Mouse (Mus musculus) kidney, adult 8-10 months (tissue): ENCODE results near the gene Pomt1.
A peak's percentile ranks its signal among the peaks of the same experiment; 100 is the strongest.
"Not testable (repeated sequence)": the region's sequence is repeated elsewhere in the genome, so short reads cannot be mapped to it uniquely, and the experiment has no call there.

Experiments used
- DNase-seq, 2 experiments: peaks; one replicate each; pipeline ENCODE4 v3.0.0; 2022

The Pomt1 gene

GRCm38 (mm10) chr2:32287334-32287840, 51.0 kb downstream of the Pomt1 start, which contains the start of gene Golga2:
TSS of gene Golga2 (plus strand) at chr2:32287384.
- DNase-seq: no peak

GRCm38 (mm10) chr2:32287923-32288367, 51.6 kb downstream of the Pomt1 start, which contains the start of gene Swi5:
TSS of gene Swi5 (minus strand) at chr2:32288075.
- peak; percentile 97 to 98 for DNase-seq

DNA sequence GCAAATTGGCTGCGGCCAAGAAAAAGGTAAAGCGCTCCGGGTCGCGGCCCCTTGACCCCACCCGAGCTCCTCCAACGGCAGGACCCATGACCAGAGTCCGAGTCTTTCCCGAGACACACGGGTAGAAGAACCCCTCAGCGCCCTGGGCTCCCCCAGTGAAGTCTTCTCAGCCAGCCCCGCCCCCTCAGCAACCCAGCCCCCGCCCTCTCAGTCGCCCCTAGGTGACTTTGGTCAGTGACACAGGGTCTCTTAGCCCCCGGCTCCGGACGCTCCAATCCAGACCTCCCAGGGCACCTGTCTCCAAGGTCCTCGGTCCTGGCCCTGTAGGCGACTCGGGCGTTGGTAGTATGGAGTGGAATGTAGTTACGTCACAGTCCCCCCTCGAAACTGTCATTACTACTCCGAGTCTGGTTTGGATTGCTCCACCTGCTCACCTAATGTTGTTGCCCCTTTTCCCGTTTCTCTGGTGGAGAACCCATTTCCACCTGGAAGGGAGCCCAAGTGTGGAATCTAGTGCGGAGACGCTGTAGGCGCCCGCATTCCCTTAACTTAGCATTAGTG, 52.1 kb downstream of the Pomt1 start:
- peak in 1 of 2 experiments; percentile 45 for DNase-seq

GRCm38 (mm10) chr2:32289578-32289977, 53.2 kb downstream of the Pomt1 start:
- no peak for DNase-seq

DNA sequence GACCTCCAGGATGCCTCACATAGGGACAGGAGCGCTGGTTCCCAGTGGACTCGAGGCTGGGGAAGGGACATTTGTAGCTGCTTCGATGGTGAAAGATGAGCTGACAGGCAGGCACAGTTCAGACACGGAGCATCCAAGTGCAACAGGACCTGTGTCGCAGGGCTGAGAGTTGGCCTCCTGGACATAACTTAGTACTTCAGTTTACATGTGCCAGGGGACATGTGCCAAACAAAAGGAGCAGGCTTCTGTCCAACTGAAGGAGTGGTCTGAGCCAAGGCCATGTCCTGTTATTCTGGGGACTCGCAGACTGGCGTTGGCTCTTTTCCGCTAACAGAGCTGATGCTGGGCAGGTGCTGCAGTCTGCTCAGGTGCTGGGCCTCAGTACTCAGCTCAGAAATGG, 58.0 kb downstream of the Pomt1 start:
- DNase-seq: no peak

- DNase-seq: no peak
These were observed 58.9 kb downstream of the Pomt1 start for GRCm38 (mm10) chr2:32295285-32295684.

- not testable (repeated sequence) for DNase-seq
These were observed 59.5 kb downstream of the Pomt1 start for GRCm38 (mm10) chr2:32295842-32296241.

DNA sequence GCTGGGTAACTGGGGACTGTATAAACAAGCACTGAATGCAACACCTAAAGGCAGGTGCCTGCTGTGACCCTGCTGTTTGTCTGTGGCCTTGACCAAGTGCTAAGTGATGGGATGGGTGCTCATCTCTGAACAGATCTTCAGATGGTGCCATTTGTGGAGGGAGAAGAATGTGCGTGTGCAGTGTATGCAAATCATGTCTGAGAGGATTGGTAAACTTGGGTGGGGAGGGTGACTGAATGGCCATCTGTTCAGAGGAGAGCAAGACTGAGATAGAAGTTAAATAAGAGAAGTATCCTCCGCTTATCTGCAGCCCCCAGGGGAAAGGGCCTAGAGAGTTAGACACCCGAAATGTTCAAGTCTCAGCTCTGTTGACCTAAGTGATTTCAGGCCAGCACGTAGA, 63.1 kb downstream of the Pomt1 start:
- no peak for DNase-seq

DNA sequence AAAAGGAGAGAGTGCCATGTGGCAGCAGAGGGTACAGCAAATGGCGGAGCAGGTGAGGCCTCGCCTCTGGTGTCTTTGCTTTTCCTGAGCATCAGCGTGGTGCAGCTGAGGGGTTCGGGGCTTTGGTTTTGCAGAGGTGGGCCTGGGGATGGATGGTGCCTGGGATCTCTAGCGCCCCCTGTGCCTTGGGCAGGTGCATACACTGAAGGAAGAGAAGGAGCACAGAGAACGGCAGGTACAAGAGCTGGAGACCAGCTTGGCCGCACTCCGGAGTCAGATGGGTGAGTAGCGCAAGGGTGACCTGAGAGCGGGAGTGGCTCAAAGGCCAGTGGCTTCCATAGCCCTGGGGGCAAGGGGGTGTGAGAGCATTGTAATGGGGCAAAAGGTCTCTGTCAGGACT, 66.6 kb downstream of the Pomt1 start:
- no peak for DNase-seq

DNA sequence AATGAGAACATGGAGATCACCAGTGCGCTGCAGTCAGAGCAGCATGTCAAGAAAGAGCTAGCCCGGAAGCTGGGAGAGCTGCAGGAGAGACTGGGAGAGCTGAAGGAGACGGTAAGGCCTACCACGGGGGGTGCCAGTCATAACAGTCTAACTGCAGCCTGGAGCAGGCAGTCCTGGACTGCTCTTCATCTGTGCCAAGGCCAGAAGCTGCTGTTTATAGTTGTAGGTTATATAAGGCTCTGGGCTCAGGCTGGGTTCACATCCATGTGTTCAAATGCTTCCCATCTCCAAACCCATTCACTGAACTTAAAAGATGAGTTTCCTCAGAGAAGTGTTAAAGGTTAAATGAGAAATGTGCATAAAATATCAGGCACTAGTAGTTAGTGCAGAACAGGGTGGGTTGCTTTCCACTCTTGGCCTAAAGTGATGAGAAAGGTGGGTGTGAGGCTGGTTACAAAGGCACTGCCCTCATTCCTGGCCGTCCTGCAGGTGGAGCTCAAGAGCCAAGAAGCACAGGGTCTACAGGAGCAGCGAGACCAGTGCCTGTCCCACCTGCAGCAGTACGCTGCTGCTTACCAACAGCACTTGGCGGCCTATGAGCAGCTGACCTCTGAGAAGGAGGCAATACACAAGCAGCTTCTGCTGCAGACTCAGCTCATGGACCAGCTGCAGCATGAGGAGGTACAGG, 67.9 kb downstream of the Pomt1 start:
- DNase-seq: peak in 1 of 2 experiments; percentile 53
